Mouse (Mus musculus): ENCODE data around the gene Syngap1. TPM values are rescaled to one million over a fixed set of nuclear protein-coding genes. Genes with fewer than 3 reads are reported as not detected.
A peak's percentile ranks its signal among the peaks of the same experiment; 100 is the strongest.

Gene Syngap1
- polyA plus RNA-seq, 2 experiments, result 0.08 to 3.4 TPM

DNA sequence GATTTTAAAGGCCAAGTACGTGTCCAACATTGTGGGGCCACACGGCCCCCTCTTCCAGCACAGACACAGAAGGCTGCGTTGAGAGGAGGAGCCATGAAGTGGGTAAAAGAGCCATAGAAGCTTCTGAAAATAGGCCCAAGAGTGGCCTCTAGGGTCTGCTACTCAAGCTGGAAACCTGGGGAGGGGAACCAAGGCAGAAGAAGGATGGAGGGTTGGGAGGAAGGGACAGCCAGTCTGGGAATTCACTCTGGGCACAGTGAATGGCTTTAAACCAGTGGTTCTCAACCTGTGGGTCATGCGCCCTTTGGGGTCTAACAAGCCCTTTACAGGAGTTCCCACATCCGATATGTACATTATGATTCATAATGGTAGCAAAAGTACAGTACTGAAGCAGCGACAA lies 28.2 kb downstream of the Syngap1 start:
- Histone ChIP-seq H3K9me3 (ENCODE audit: control insufficient read depth, low read length) (no peaks in the 10 kb centered on the region), H3K36me3 (replicated peaks; ENCODE audit: control insufficient read depth, insufficient read depth, low read depth) (no peaks in the 10 kb centered on the region), H3K4me1 (replicated peaks; ENCODE audit: control insufficient read depth in 2 of 2, insufficient read depth in 2 of 2, low read length in 1 of 2) (peaks cover 6 to 7% of the 10 kb centered on the region in 2 experiments), H3K4me3 (ENCODE audit: insufficient read depth in 1 of 2, low read depth in 2 of 2, low read length in 2 of 2) (no peak overlapping the region), H3K27ac (no peak overlapping the region), H3K4me2 (ENCODE audit: low read depth) (no peak overlapping the region), H3K9ac (replicated peaks) (no peak overlapping the region), H3K27me3 (ENCODE audit: control insufficient read depth, insufficient read depth, low read length) (no peaks in the 10 kb centered on the region)
- DNase-seq (ENCODE audit: low read depth in 3 of 3, low spot score in 3 of 3), result no peak
- ATAC-seq (ENCODE audit: insufficient read depth), result no peak
- WGBS (ENCODE audit: insufficient replicate concordance), result 71% methylated on average over 6 of the region's 6 CpGs
- TF ChIP-seq CTCF (IDR thresholded peaks at IDR 0.05; ENCODE audit: low read depth) (no peak), EP300 (IDR thresholded peaks at IDR 0.05; ENCODE audit: low read depth) (no peak)

DNA sequence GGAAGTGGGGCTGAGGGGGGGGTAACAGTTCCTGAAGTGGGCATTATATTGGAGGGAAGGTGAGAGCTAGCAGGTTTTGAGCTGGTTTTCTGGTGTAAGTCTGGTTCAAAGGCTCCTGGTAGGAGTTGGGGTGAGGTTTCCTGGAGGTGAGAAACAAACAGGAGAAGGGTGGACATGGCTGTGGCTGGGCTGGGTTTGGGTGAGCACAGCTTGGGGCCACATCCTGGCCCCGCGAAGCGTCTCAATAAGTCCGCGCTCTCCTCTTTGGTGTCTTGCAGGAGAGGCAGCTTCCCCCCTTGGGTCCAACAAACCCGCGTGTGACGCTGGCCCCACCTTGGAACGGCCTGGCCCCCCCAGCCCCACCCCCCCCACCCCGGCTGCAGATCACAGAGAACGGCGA lies 29.2 kb downstream of the Syngap1 start:
- no peak overlapping the region for H3K4me2 ChIP-seq (ENCODE audit: low read depth)
- no peaks in the 10 kb centered on the region for H3K9me3 ChIP-seq (ENCODE audit: control insufficient read depth, low read length)
- ATAC-seq (ENCODE audit: insufficient read depth) (no peak), DNase-seq (ENCODE audit: low read depth in 3 of 3, low spot score in 3 of 3) (no peak)
- H3K36me3 ChIP-seq (replicated peaks; ENCODE audit: control insufficient read depth, insufficient read depth, low read depth), result peaks cover 2% of the 10 kb centered on the region
- no peaks in the 10 kb centered on the region for H3K27me3 ChIP-seq (ENCODE audit: control insufficient read depth, insufficient read depth, low read length)
- no peak overlapping the region for H3K9ac ChIP-seq (replicated peaks)
- H3K4me1 ChIP-seq (replicated peaks; ENCODE audit: control insufficient read depth in 2 of 2, insufficient read depth in 2 of 2, low read length in 1 of 2), result peaks cover 7 to 8% of the 10 kb centered on the region in 2 experiments
- TF ChIP-seq CTCF (IDR thresholded peaks at IDR 0.05; ENCODE audit: low read depth) (no peak), EP300 (IDR thresholded peaks at IDR 0.05; ENCODE audit: low read depth) (no peak)
- H3K27ac ChIP-seq, result no peak overlapping the region
- no peak overlapping the region for H3K4me3 ChIP-seq (ENCODE audit: insufficient read depth in 1 of 2, low read depth in 2 of 2, low read length in 2 of 2)
- 54% methylated on average over 12 of the region's 12 CpGs for whole genome bisulfite sequencing (ENCODE audit: insufficient replicate concordance)

DNA sequence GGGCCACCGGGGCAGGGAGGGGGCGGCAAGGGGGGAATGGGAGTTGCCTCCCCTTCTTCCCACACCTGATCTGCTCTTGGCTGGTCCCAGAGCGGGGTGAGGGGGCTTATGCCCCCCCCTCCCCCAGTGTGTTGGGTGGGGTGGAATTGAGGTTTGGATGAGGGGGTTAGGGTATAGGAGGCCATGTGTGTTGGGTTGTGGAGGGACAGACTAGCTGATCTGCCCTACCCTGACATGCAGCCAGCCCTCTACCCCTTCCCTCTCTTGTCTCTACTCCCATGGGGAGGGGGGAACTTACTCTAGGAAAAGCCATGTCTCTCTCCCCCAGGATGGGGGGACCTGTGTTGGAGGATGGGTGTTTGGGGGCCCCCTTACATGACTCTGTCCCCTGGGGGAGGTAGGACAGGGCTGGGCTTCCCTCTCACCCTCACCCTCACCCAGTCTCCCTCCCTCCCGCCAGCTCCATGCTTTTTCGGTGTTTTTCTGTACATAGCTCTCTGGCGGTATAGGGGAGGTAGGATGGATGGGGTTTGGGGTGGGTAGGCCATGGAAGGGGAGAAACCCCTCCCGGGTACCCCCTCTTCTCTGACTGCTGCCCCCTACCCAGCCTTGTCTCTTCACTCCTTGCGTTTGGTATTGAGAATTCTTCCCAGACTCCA lies 30.3 kb downstream of the Syngap1 start:
- TF ChIP-seq CTCF (IDR thresholded peaks at IDR 0.05; ENCODE audit: low read depth) (no peak), EP300 (IDR thresholded peaks at IDR 0.05; ENCODE audit: low read depth) (no peak)
- Histone ChIP-seq H3K27ac (no peak overlapping the region), H3K9me3 (ENCODE audit: control insufficient read depth, low read length) (no peaks in the 10 kb centered on the region), H3K4me1 (replicated peaks; ENCODE audit: control insufficient read depth in 2 of 2, insufficient read depth in 2 of 2, low read length in 1 of 2) (peaks cover 7 to 8% of the 10 kb centered on the region in 2 experiments), H3K36me3 (replicated peaks; ENCODE audit: control insufficient read depth, insufficient read depth, low read depth) (peaks cover 6% of the 10 kb centered on the region), H3K27me3 (ENCODE audit: control insufficient read depth, insufficient read depth, low read length) (no peaks in the 10 kb centered on the region), H3K4me2 (ENCODE audit: low read depth) (peak overlapping the region; percentile 83), H3K9ac (replicated peaks) (no peak overlapping the region), H3K4me3 (ENCODE audit: insufficient read depth in 1 of 2, low read depth in 2 of 2, low read length in 2 of 2) (no peak overlapping the region)
- WGBS (ENCODE audit: insufficient replicate concordance), result 63% methylated on average over 8 of the region's 8 CpGs
- DNase-seq (ENCODE audit: low read depth in 3 of 3, low spot score in 3 of 3) (no peak), ATAC-seq (ENCODE audit: insufficient read depth) (no peak)

DNA sequence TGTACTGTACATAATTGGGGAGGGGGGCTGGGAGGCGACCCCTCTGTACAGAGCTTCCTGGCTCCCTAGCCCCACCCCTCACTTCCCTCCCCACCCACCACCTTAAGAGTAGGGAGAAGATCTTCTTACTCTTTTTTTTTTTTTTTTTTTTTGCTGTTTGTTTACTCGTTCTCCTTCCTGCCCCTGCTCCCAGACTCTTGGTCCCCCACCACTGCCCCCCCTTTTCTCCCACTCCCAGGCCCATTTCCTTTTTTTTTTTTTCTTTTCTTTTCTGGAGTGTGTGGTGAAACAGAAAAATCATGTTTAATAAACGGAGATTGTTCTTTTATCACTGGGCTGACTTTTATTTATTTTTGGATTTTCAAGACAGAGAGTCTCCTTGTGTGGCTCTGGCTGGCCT lies 31.1 kb downstream of the Syngap1 start:
- DNase-seq (ENCODE audit: low read depth in 3 of 3, low spot score in 3 of 3) (no peak), ATAC-seq (ENCODE audit: insufficient read depth) (no peak)
- H3K9me3 ChIP-seq (ENCODE audit: control insufficient read depth, low read length), result no peaks in the 10 kb centered on the region
- H3K9ac ChIP-seq (replicated peaks), result peak overlapping the region; percentile 76
- peak overlapping the region; percentile 46 for H3K27ac ChIP-seq
- TF ChIP-seq CTCF (IDR thresholded peaks at IDR 0.05; ENCODE audit: low read depth) (no peak), EP300 (IDR thresholded peaks at IDR 0.05; ENCODE audit: low read depth) (no peak)
- H3K36me3 ChIP-seq (replicated peaks; ENCODE audit: control insufficient read depth, insufficient read depth, low read depth), result peaks cover 10% of the 10 kb centered on the region
- peak overlapping the region; percentile 83 for H3K4me2 ChIP-seq (ENCODE audit: low read depth)
- WGBS (ENCODE audit: insufficient replicate concordance), result 2% methylated on average over 3 of the region's 3 CpGs
- no peaks in the 10 kb centered on the region for H3K27me3 ChIP-seq (ENCODE audit: control insufficient read depth, insufficient read depth, low read length)
- H3K4me3 ChIP-seq (ENCODE audit: insufficient read depth in 1 of 2, low read depth in 2 of 2, low read length in 2 of 2), result peak overlapping the region; percentile 83 to 84
- H3K4me1 ChIP-seq (replicated peaks; ENCODE audit: control insufficient read depth in 2 of 2, insufficient read depth in 2 of 2, low read length in 1 of 2), result peaks cover 7 to 8% of the 10 kb centered on the region in 2 experiments

DNA sequence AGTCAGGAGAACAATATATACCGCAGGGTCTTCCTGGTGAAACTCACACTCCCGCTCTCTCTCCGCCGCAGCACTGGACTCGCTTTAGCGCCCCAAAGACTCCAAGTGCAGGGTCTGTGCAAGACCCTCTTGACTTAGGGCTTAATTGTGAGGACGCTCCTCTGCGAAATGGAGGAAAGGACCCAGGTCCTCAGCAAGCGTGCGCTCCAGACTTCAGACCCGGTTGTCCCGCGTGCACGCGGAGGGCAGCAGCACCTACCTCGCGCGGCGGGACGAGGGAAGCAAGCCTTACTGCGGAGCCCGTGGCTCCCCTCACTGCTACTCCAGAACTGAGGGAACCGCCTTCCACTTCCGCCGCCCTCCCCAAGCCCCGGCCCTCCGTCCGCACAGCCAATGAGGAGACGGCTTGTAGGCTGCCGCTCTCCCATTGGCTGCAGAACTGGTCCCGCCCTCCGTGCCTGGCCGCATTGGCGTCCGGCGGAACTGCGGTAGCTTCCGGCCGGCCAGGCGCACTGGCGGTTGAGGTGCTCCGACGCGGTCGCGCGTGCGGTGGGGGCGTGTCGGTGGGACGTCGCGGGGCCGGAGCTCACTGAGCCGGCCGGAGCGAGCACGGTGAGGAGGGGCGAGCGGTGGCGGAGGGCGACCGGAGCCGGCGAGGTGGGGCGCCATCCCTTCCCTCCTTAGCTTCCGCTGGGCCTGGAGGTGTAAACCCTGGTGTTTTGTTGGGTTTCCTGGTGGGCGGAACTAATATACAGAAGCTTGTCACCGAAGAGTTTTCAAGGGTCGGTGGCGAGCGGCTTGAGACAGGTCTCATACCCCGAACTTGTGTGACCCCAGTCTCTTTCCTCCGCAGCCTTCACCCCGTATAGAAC lies 31.9 kb downstream of the Syngap1 start, which contains the start of gene Zbtb9:
Gene Zbtb9, plus strand, starts transcription at position 465 of the 872 bp plus-strand sequence.
- Histone ChIP-seq H3K27ac (peak within 1 kb of the TSS; percentile 46), H3K9me3 (ENCODE audit: control insufficient read depth, low read length) (no peaks in the 10 kb centered on the region), H3K4me2 (ENCODE audit: low read depth) (peak within 1 kb of the TSS; percentile 84), H3K4me1 (replicated peaks; ENCODE audit: control insufficient read depth in 2 of 2, insufficient read depth in 2 of 2, low read length in 1 of 2) (peaks cover 7 to 8% of the 10 kb centered on the region in 2 experiments), H3K36me3 (replicated peaks; ENCODE audit: control insufficient read depth, insufficient read depth, low read depth) (peaks cover 10% of the 10 kb centered on the region), H3K27me3 (ENCODE audit: control insufficient read depth, insufficient read depth, low read length) (no peaks in the 10 kb centered on the region), H3K9ac (replicated peaks) (peak within 1 kb of the TSS; percentile 76), H3K4me3 (ENCODE audit: insufficient read depth in 1 of 2, low read depth in 2 of 2, low read length in 2 of 2) (peak within 1 kb of the TSS; percentile 83 to 84)
- peak; percentile 100 for ATAC-seq (ENCODE audit: insufficient read depth)
- TF ChIP-seq EP300 (IDR thresholded peaks at IDR 0.05; ENCODE audit: low read depth) (no peak), CTCF (IDR thresholded peaks at IDR 0.05; ENCODE audit: low read depth) (no peak)
- DNase-seq (ENCODE audit: low read depth in 3 of 3, low spot score in 3 of 3), result peak; percentile 92
- WGBS (ENCODE audit: insufficient replicate concordance), result under 1% methylated on average over 75 of the region's 75 CpGs

Data from liver, embryonic 14.5 days (tissue).